Mouse (Mus musculus): ENCODE measurements around the gene Smtnl1. TPM values are rescaled to one million over a fixed set of nuclear protein-coding genes. Genes with fewer than 3 reads are reported as not detected.

Gene Smtnl1
- polyA plus RNA-seq (2014; fragmentation: Nextera tagmentation; extraction: Ambion mirVana): 0.11 and 0.24 TPM in 2 replicates

- H3K27ac ChIP-seq (ENCODE audit: low read depth): no peak within 1 kb of the TSS
- DNase-seq (no peak), ATAC-seq (ENCODE audit: insufficient read depth) (no peak)
- H3K4me2 ChIP-seq: no peak within 1 kb of the TSS
- no peak for TF ChIP-seq CTCF (IDR thresholded peaks at IDR 0.05; ENCODE audit: low read depth)
- H3K4me3 ChIP-seq (ENCODE audit: low read depth, low read length): no peak within 1 kb of the TSS
- no peaks in the 10 kb centered on the region for H3K9me3 ChIP-seq (ENCODE audit: low read depth, low read length)
- 32% methylated on average over 13 of the region's 13 CpGs for WGBS
- no peaks in the 10 kb centered on the region for H3K27me3 ChIP-seq (ENCODE audit: insufficient read depth, low read length)
- H3K4me1 ChIP-seq (ENCODE audit: insufficient read depth): no peaks in the 10 kb centered on the region
- H3K9ac ChIP-seq: no peak within 1 kb of the TSS
- no peaks in the 10 kb centered on the region for H3K36me3 ChIP-seq (ENCODE audit: insufficient read depth)
Measured at GRCm38 (mm10) chr2:84822552-84822951, at the start of gene Smtnl1. TSS of gene Smtnl1 (minus strand) at chr2:84822652.

DNA sequence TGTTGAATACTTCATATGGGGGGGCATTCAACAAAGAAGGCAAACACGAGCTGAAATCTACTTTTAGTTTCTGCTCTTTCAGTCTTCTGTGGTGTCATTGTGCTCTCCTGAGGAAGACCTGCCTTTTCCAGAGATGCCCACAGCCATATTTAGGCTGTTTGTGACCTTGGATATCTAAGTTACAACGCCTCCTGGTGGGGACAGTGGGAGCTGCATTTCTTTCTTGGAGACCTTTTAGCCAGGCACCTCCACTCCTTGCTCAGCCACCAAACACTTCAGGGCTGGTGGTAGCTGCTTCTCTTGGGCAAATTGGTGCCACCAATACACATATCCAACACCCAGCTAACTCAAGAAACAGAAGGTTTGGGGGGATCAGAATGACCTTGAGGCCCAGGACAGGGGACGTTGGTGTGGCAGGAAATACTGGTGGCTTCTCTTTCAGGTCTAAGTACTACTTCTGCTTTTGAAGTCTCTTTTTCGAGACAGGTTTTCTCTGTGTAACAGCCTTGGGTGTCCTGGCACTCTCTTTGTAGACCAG, 48.2 kb upstream of the Smtnl1 start:
- no peaks in the 10 kb centered on the region for H3K9me3 ChIP-seq (ENCODE audit: low read depth, low read length)
- TF ChIP-seq CTCF (IDR thresholded peaks at IDR 0.05; ENCODE audit: low read depth): peak; percentile 33; the same call in 1 of the 2 replicates
- H3K4me3 ChIP-seq (ENCODE audit: low read depth, low read length): no peak overlapping the region
- H3K4me1 ChIP-seq (ENCODE audit: insufficient read depth): no peaks in the 10 kb centered on the region
- H3K27ac ChIP-seq (ENCODE audit: low read depth): no peak overlapping the region
- WGBS: 61% methylated on average over 4 of the region's 4 CpGs
- no peak overlapping the region for H3K4me2 ChIP-seq
- peaks cover 97% of the 10 kb centered on the region for H3K27me3 ChIP-seq (ENCODE audit: insufficient read depth, low read length)
- peak; percentile 42 for DNase-seq
- no peaks in the 10 kb centered on the region for H3K36me3 ChIP-seq (ENCODE audit: insufficient read depth)
- H3K9ac ChIP-seq: no peak overlapping the region
- ATAC-seq (ENCODE audit: insufficient read depth): no peak

GRCm38 (mm10) chr2:84868977-84869376, 46.5 kb upstream of the Smtnl1 start:
- Histone ChIP-seq H3K4me1 (ENCODE audit: insufficient read depth) (no peaks in the 10 kb centered on the region), H3K9ac (no peak overlapping the region), H3K27me3 (ENCODE audit: insufficient read depth, low read length) (peaks cover 85% of the 10 kb centered on the region), H3K4me3 (ENCODE audit: low read depth, low read length) (no peak overlapping the region), H3K36me3 (ENCODE audit: insufficient read depth) (no peaks in the 10 kb centered on the region), H3K9me3 (ENCODE audit: low read depth, low read length) (no peaks in the 10 kb centered on the region), H3K4me2 (no peak overlapping the region), H3K27ac (ENCODE audit: low read depth) (no peak overlapping the region)
- 70% methylated on average over 2 of the region's 2 CpGs for WGBS
- TF ChIP-seq CTCF (IDR thresholded peaks at IDR 0.05; ENCODE audit: low read depth): no peak
- no peak for DNase-seq
- no peak for ATAC-seq (ENCODE audit: insufficient read depth)

DNA sequence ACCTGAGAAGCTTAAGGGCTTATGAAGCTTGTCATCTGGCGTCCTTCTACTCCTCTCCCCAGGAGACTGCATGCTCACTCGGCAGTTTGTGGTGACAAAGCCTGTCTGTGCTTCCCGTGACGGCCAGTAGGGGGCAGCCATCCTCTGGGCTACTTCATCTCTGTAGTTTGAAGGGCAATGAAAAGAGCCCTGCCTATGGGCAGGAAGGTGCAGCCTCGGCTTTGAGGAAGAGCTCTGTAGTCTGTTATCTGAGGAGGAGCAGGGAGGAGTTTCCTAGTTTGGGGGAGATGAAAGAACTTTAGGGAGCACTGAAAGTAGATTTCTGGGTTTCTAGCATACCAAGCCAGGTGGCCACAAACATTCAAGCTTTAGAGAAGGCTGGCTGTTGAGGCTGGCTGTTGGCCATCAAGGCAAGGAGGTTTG, 46.1 kb upstream of the Smtnl1 start:
- Histone ChIP-seq H3K27ac (ENCODE audit: low read depth) (no peak overlapping the region), H3K4me2 (no peak overlapping the region), H3K27me3 (ENCODE audit: insufficient read depth, low read length) (peaks cover 81% of the 10 kb centered on the region), H3K4me1 (ENCODE audit: insufficient read depth) (no peaks in the 10 kb centered on the region), H3K9ac (no peak overlapping the region), H3K36me3 (ENCODE audit: insufficient read depth) (no peaks in the 10 kb centered on the region), H3K4me3 (ENCODE audit: low read depth, low read length) (no peak overlapping the region), H3K9me3 (ENCODE audit: low read depth, low read length) (no peaks in the 10 kb centered on the region)
- DNase-seq (peak; percentile 79), ATAC-seq (ENCODE audit: insufficient read depth) (no peak)
- WGBS: 10% methylated on average over 5 of the region's 5 CpGs
- TF ChIP-seq CTCF (IDR thresholded peaks at IDR 0.05; ENCODE audit: low read depth): peak; percentile 82

DNA sequence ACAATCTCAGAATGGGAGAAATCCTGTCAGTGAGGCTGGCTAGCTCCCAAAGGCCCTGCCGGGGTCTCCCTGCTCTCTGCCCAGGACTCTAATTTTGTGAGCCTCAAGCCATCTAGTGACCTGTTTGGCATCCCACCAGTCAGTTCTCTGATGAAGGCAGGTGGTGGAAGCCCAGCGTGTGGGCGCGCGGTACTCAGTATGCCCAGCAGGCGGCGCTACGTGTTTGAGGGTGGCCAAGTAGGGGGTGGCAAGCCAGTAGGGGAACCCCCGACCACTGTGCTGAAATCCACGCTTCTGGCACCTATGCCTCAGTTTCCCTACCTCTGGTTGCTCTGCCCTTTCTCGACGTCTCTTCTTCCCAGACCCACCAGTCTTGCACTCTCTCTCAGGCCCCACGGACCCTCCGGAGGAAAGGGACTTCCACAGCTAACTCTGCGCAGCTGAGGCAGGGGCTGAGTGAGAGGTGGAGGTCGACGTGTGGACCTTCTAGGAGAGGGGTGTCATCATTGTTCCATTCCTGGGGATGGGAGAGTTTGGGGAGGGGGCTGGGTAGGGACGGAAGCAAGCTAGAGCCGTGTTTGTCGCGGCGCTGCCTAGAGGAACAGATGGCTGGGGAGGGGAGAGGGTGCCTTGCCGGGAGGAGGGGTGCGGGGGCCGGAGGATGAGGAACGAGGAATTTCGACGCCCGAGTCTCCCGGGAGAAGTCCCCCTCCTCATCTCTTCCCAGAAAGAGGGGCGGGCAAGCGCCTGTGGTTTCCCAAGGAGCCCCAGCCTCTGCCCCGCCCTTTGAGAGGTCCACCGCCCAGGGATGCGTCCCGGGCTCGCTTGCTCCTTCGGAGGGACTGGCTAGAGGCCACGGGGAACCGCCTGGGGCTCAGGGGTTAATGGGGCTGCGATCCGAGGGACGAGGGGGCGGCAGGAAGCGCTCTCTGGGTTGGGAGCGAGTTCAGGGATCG, 43.4 kb upstream of the Smtnl1 start:
- Histone ChIP-seq H3K27ac (ENCODE audit: low read depth) (no peak overlapping the region), H3K9ac (peak overlapping the region; percentile 40), H3K4me3 (ENCODE audit: low read depth, low read length) (peak overlapping the region; percentile 31), H3K36me3 (ENCODE audit: insufficient read depth) (peaks cover 25% of the 10 kb centered on the region), H3K4me1 (ENCODE audit: insufficient read depth) (no peaks in the 10 kb centered on the region), H3K27me3 (ENCODE audit: insufficient read depth, low read length) (peaks cover 54% of the 10 kb centered on the region), H3K9me3 (ENCODE audit: low read depth, low read length) (no peaks in the 10 kb centered on the region), H3K4me2 (peak overlapping the region; percentile 67)
- peak; percentile 64 for ATAC-seq (ENCODE audit: insufficient read depth)
- under 1% methylated on average over 47 of the region's 47 CpGs for WGBS
- peak; percentile 75 for DNase-seq
- peak; percentile 87 for TF ChIP-seq CTCF (IDR thresholded peaks at IDR 0.05; ENCODE audit: low read depth)

DNA sequence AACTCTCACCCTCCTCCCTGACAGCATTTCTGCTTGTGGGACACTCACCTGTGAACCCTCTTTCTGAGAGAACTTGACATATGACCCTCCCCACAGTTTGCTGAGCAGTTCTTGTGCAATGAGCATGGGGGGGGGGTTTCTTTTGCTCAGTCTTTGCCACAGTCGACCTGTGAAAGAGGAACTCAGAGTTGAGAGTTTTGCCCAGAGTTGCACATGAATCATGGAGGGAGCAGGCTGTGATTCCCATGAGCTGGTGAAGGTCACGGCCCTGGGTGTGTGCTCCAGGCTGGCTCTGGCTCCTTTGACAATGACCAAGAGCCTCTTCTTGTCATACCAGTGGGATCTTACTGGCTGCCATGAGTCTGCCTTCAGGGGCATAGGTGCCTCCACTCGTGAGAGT, 39.8 kb upstream of the Smtnl1 start:
- TF ChIP-seq CTCF (IDR thresholded peaks at IDR 0.05; ENCODE audit: low read depth): no peak
- 77% methylated on average over 3 of the region's 3 CpGs for WGBS

DNA sequence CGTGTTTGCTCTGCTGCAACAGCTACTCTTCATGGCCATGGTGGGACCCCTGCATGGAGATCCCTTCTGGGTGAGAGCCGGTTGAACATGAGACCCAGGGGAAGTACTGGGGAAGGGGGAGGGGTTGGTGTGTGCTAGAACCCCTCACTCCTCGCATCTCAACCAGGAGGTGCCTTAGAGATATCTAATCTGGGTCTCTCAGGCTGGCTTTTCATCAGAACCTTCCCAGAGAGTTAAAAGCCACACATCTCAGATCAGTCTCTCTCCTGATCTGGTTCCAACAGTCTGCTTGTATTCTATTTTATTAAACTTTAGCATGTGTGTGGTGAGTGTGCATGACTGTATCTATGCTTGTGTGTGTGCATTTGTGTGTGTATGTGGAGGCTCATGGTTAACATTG, 39.0 kb upstream of the Smtnl1 start:
- H3K36me3 ChIP-seq (ENCODE audit: insufficient read depth): peaks cover 64% of the 10 kb centered on the region
- DNase-seq (no peak), ATAC-seq (ENCODE audit: insufficient read depth) (no peak)
- no peak overlapping the region for H3K9ac ChIP-seq
- no peaks in the 10 kb centered on the region for H3K9me3 ChIP-seq (ENCODE audit: low read depth, low read length)
- H3K4me1 ChIP-seq (ENCODE audit: insufficient read depth): no peaks in the 10 kb centered on the region
- WGBS: 77% methylated on average over 3 of the region's 3 CpGs
- no peak for TF ChIP-seq CTCF (IDR thresholded peaks at IDR 0.05; ENCODE audit: low read depth)
- no peak overlapping the region for H3K4me2 ChIP-seq
- H3K27ac ChIP-seq (ENCODE audit: low read depth): no peak overlapping the region
- H3K4me3 ChIP-seq (ENCODE audit: low read depth, low read length): no peak overlapping the region
- peaks cover 11% of the 10 kb centered on the region for H3K27me3 ChIP-seq (ENCODE audit: insufficient read depth, low read length)

More for the DNA sequence above, 39.8 kb upstream of the Smtnl1 start:
- Histone ChIP-seq H3K4me3 (ENCODE audit: low read depth, low read length) (no peak overlapping the region), H3K4me2 (no peak overlapping the region), H3K9ac (no peak overlapping the region), H3K27me3 (ENCODE audit: insufficient read depth, low read length) (peaks cover 19% of the 10 kb centered on the region), H3K4me1 (ENCODE audit: insufficient read depth) (no peaks in the 10 kb centered on the region), H3K36me3 (ENCODE audit: insufficient read depth) (peaks cover 58% of the 10 kb centered on the region), H3K27ac (ENCODE audit: low read depth) (no peak overlapping the region), H3K9me3 (ENCODE audit: low read depth, low read length) (no peaks in the 10 kb centered on the region)
- no peak for ATAC-seq (ENCODE audit: insufficient read depth)
- DNase-seq: no peak

Data from lung, embryonic 14.5 days (tissue).